Mouse (Mus musculus) bone marrow macrophage, adult 2 months (primary cell): ENCODE data around the gene Phf2.

Experiments used
- CTCF ChIP-seq: IDR thresholded peaks from 2 replicates; pipeline ENCODE4 v1.5.1; 2012; ENCODE audit warnings: low read depth, mild to moderate bottlenecking, low read length, moderate library complexity
- POLR2A ChIP-seq: IDR thresholded peaks from 2 replicates; pipeline ENCODE4 v1.6.1; 2012; ENCODE audit warnings: mild to moderate bottlenecking, low read depth, low read length, borderline replicate concordance

- TF ChIP-seq POLR2A (no peak), CTCF (no peak)
Measured at GRCm38 (mm10) chr13:48802181-48802580, 68.7 kb downstream of the Phf2 start.
